Mouse (Mus musculus) embryonic facial prominence, embryonic 15.5 days (tissue): ENCODE data around the gene Cmah. TPM values are rescaled to one million over a fixed set of nuclear protein-coding genes. Genes with fewer than 3 reads are reported as not detected.

ENCODE experiments used
- ATAC-seq: fragments of 200-750 bp; cut with Nextera tagmentation; 2 replicates; pipeline ENCODE4 v1.8.0; 2017; ENCODE audit warnings: low read depth, moderate TSS enrichment; ENCODE audit not compliant: insufficient number of reproducible peaks, low FRiP score, low TSS enrichment
- H3K27ac ChIP-seq: fragments of 300-500 bp; sonication (generic); replicated peaks from 2 replicates; pipeline ENCODE4 v1.5.1; 2015; ENCODE audit warnings: mild to moderate bottlenecking, inconsistent platforms
- H3K27me3 ChIP-seq: fragments of 300-500 bp; sonication (generic); 2 replicates; pipeline ENCODE4 v1.6.1; 2015; ENCODE audit warnings: inconsistent platforms
- H3K36me3 ChIP-seq: fragments of 300-500 bp; sonication (generic); 2 replicates; pipeline ENCODE4 v1.6.1; 2015; ENCODE audit warnings: mild to moderate bottlenecking, inconsistent platforms
- H3K4me1 ChIP-seq: fragments of 300-500 bp; sonication (generic); 2 replicates; pipeline ENCODE4 v1.6.1; 2015; ENCODE audit warnings: inconsistent platforms
- H3K4me2 ChIP-seq: fragments of 300-500 bp; sonication (generic); replicated peaks from 2 replicates; pipeline ENCODE4 v1.6.1; 2015; ENCODE audit warnings: mild to moderate bottlenecking, inconsistent platforms
- H3K4me3 ChIP-seq: fragments of 300-500 bp; sonication (generic); replicated peaks from 2 replicates; pipeline ENCODE4 v1.5.1; 2015; ENCODE audit warnings: mild to moderate bottlenecking, inconsistent platforms
- H3K9ac ChIP-seq: fragments of 300-500 bp; sonication (generic); 2 replicates; pipeline ENCODE4 v1.6.1; 2015; ENCODE audit warnings: inconsistent platforms
- H3K9me3 ChIP-seq: fragments of 300-500 bp; sonication (generic); replicated peaks from 2 replicates; pipeline ENCODE4 v1.6.1; 2016; ENCODE audit warnings: inconsistent platforms
- WGBS: fragments of 180-500 bp; shearing (Covaris S2); methylation state at CpG from one replicate; pipeline ENCODE4 v1.1.7; 2015; 5-methylcytosine and 5-hydroxymethylcytosine counted together
- polyA plus RNA-seq: library from polyadenylated mRNA; unstranded; fragments of >200 nt; fragmentation: Nextera tagmentation; extraction: Ambion mirVana; gene quantifications from 2 replicates; pipeline ENCODE4 v1.2.1, GENCODE M21; 2015

Gene Cmah
- polyA plus RNA-seq, 1 experiment from 2014 or later = 0.49 TPM

GRCm38 (mm10) chr13:24517757-24518156, 190.6 kb downstream of the Cmah start:
- Histone ChIP-seq H3K9me3 (no peaks in the 10 kb centered on the region), H3K4me2 (no peak overlapping the region), H3K4me1 (peaks cover 12% of the 10 kb centered on the region; the same call in 1 of the 2 replicates), H3K4me3 (no peak overlapping the region), H3K36me3 (no peaks in the 10 kb centered on the region), H3K27me3 (no peaks in the 10 kb centered on the region), H3K9ac (no peak overlapping the region), H3K27ac (no peak overlapping the region)
- 57% methylated on average over 2 of the region's 2 CpGs for WGBS
- no peak for ATAC-seq

- no peaks in the 10 kb centered on the region for H3K9me3 ChIP-seq
- no peak overlapping the region for H3K27ac ChIP-seq
- no peak overlapping the region for H3K4me3 ChIP-seq
- ATAC-seq = no peak
- H3K4me2 ChIP-seq = no peak overlapping the region
- no peaks in the 10 kb centered on the region for H3K27me3 ChIP-seq
- peaks cover 12% of the 10 kb centered on the region; the same call in 1 of the 2 replicates for H3K4me1 ChIP-seq
- no peaks in the 10 kb centered on the region for H3K36me3 ChIP-seq
- 34% methylated on average over 6 of the region's 6 CpGs for WGBS
- no peak overlapping the region for H3K9ac ChIP-seq
Measured at GRCm38 (mm10) chr13:24518887-24519286, 191.7 kb downstream of the Cmah start.

- H3K4me3 ChIP-seq = no peak overlapping the region
- H3K4me1 ChIP-seq = peaks cover 12% of the 10 kb centered on the region; the same call in 1 of the 2 replicates
- no peak overlapping the region for H3K9ac ChIP-seq
- WGBS = 73% methylated on average over 14 of the region's 14 CpGs
- ATAC-seq = no peak
- H3K36me3 ChIP-seq = no peaks in the 10 kb centered on the region
- no peak overlapping the region for H3K4me2 ChIP-seq
- no peaks in the 10 kb centered on the region for H3K9me3 ChIP-seq
- H3K27me3 ChIP-seq = no peaks in the 10 kb centered on the region
- no peak overlapping the region for H3K27ac ChIP-seq
Measured at GRCm38 (mm10) chr13:24519976-24520647, 192.9 kb downstream of the Cmah start.

GRCm38 (mm10) chr13:24520796-24521195, 193.6 kb downstream of the Cmah start:
- Histone ChIP-seq H3K9me3 (no peaks in the 10 kb centered on the region), H3K27ac (no peak overlapping the region), H3K9ac (no peak overlapping the region), H3K4me3 (no peak overlapping the region), H3K4me2 (no peak overlapping the region), H3K36me3 (no peaks in the 10 kb centered on the region), H3K4me1 (peaks cover 12% of the 10 kb centered on the region; the same call in 1 of the 2 replicates), H3K27me3 (no peaks in the 10 kb centered on the region)
- whole genome bisulfite sequencing = 80% methylated on average over 10 of the region's 10 CpGs
- no peak; the same call in 1 of the 2 replicates for ATAC-seq

- no peak overlapping the region for H3K27ac ChIP-seq
- H3K9me3 ChIP-seq = no peaks in the 10 kb centered on the region
- no peak overlapping the region for H3K9ac ChIP-seq
- H3K4me1 ChIP-seq = peaks cover 12% of the 10 kb centered on the region; the same call in 1 of the 2 replicates
- 45% methylated on average over 18 of the region's 18 CpGs for WGBS
- no peaks in the 10 kb centered on the region for H3K36me3 ChIP-seq
- no peak overlapping the region for H3K4me3 ChIP-seq
- H3K4me2 ChIP-seq = no peak overlapping the region
- no peaks in the 10 kb centered on the region for H3K27me3 ChIP-seq
- no peak for ATAC-seq
Measured at GRCm38 (mm10) chr13:24521446-24522342, 194.5 kb downstream of the Cmah start.

GRCm38 (mm10) chr13:24522343-24522837, 195.2 kb downstream of the Cmah start:
- WGBS = 58% methylated on average over 7 of the region's 7 CpGs
- H3K4me1 ChIP-seq = peaks cover 12% of the 10 kb centered on the region; the same call in 1 of the 2 replicates
- no peak overlapping the region for H3K4me2 ChIP-seq
- no peak overlapping the region for H3K9ac ChIP-seq
- no peak overlapping the region for H3K27ac ChIP-seq
- no peaks in the 10 kb centered on the region for H3K27me3 ChIP-seq
- H3K4me3 ChIP-seq = no peak overlapping the region
- no peaks in the 10 kb centered on the region for H3K36me3 ChIP-seq
- no peak for ATAC-seq
- no peaks in the 10 kb centered on the region for H3K9me3 ChIP-seq

GRCm38 (mm10) chr13:24523587-24524221, 196.5 kb downstream of the Cmah start:
- no peak for ATAC-seq
- no peak overlapping the region for H3K27ac ChIP-seq
- H3K9ac ChIP-seq = no peak overlapping the region
- WGBS = 33% methylated on average over 4 of the region's 4 CpGs
- peaks cover 12% of the 10 kb centered on the region; the same call in 1 of the 2 replicates for H3K4me1 ChIP-seq
- H3K36me3 ChIP-seq = no peaks in the 10 kb centered on the region
- no peak overlapping the region for H3K4me2 ChIP-seq
- H3K4me3 ChIP-seq = no peak overlapping the region
- H3K9me3 ChIP-seq = no peaks in the 10 kb centered on the region
- no peaks in the 10 kb centered on the region for H3K27me3 ChIP-seq

- WGBS = 71% methylated on average over 1 of the region's 1 CpGs
Measured at GRCm38 (mm10) chr13:24524468-24524867, 197.3 kb downstream of the Cmah start.

GRCm38 (mm10) chr13:24525551-24525950, 198.3 kb downstream of the Cmah start:
- Histone ChIP-seq H3K36me3 (no peaks in the 10 kb centered on the region), H3K9me3 (no peaks in the 10 kb centered on the region), H3K27ac (no peak overlapping the region), H3K4me2 (no peak overlapping the region), H3K4me3 (no peak overlapping the region), H3K4me1 (peaks cover 12% of the 10 kb centered on the region; the same call in 1 of the 2 replicates), H3K27me3 (no peaks in the 10 kb centered on the region), H3K9ac (no peak overlapping the region)
- no peak for ATAC-seq
- WGBS = 70% methylated on average over 3 of the region's 3 CpGs

More at GRCm38 (mm10) chr13:24524468-24524867, 197.3 kb downstream of the Cmah start:
- Histone ChIP-seq H3K9me3 (no peaks in the 10 kb centered on the region), H3K4me2 (no peak overlapping the region), H3K4me3 (no peak overlapping the region), H3K27me3 (no peaks in the 10 kb centered on the region), H3K9ac (no peak overlapping the region), H3K36me3 (no peaks in the 10 kb centered on the region), H3K27ac (no peak overlapping the region), H3K4me1 (peaks cover 12% of the 10 kb centered on the region; the same call in 1 of the 2 replicates)
- no peak for ATAC-seq

- no peak overlapping the region for H3K4me2 ChIP-seq
- no peaks in the 10 kb centered on the region for H3K9me3 ChIP-seq
- H3K4me3 ChIP-seq = no peak overlapping the region
- no peak overlapping the region for H3K27ac ChIP-seq
- WGBS = 59% methylated on average over 2 of the region's 2 CpGs
- peaks cover 3% of the 10 kb centered on the region; the same call in 1 of the 2 replicates for H3K4me1 ChIP-seq
- no peaks in the 10 kb centered on the region for H3K36me3 ChIP-seq
- no peaks in the 10 kb centered on the region for H3K27me3 ChIP-seq
- no peak overlapping the region for H3K9ac ChIP-seq
- ATAC-seq = no peak
Measured at GRCm38 (mm10) chr13:24526916-24527315, 199.7 kb downstream of the Cmah start.
